Mouse (Mus musculus) liver, embryonic 14.5 days (tissue): ENCODE data around the gene Elk3. TPM values are rescaled to one million over a fixed set of nuclear protein-coding genes. Genes with fewer than 3 reads are reported as not detected.

Experiments
- ATAC-seq: fragments of 200-750 bp; cut with Nextera tagmentation; 2 replicates; pipeline ENCODE4 v1.8.0; 2017; ENCODE audit warnings: moderate number of reproducible peaks, mild to moderate bottlenecking, moderate library complexity; ENCODE audit not compliant: insufficient read depth
- DNase-seq, 3 experiments: peaks; one replicate each; pipeline ENCODE4 v3.0.0-alpha.2; 2012 to 2013; ENCODE audit warnings: low read depth in 3 of 3, low spot score in 3 of 3
- H3K27ac ChIP-seq: fragments of 300-500 bp; sonication (generic); 2 replicates; pipeline ENCODE4 v1.5.1; 2014; ENCODE audit warnings: moderate library complexity, mild to moderate bottlenecking, control low read depth, inconsistent platforms
- H3K27me3 ChIP-seq: fragments of 300-500 bp; sonication (generic); 2 replicates; pipeline ENCODE4 v1.6.1; 2014; ENCODE audit warnings: mild to moderate bottlenecking, low read length, moderate library complexity; ENCODE audit not compliant: control insufficient read depth, insufficient read depth
- H3K36me3 ChIP-seq: fragments of 300-500 bp; sonication (generic); replicated peaks from 2 replicates; pipeline ENCODE4 v1.6.1; 2014; ENCODE audit warnings: low read depth; ENCODE audit not compliant: control insufficient read depth, insufficient read depth
- H3K4me1 ChIP-seq, 2 experiments: fragments of 200-500 bp in 1 of 2; fragments of 300-500 bp in 1 of 2; sonication (generic) in 1 of 2; replicated peaks; 2 replicates each; pipeline ENCODE4 v1.6.1; 2012 to 2014; ENCODE audit warnings: antibody characterized with exemption in 1 of 2, inconsistent platforms in 1 of 2, low read length in 1 of 2; ENCODE audit not compliant: control insufficient read depth in 2 of 2, insufficient read depth in 2 of 2
- H3K4me2 ChIP-seq: fragments of 300-500 bp; sonication (generic); 2 replicates; pipeline ENCODE4 v1.6.1; 2014; ENCODE audit warnings: low read depth, mild to moderate bottlenecking, control low read depth, moderate library complexity
- H3K4me3 ChIP-seq, 2 experiments: fragments of 200-500 bp in 1 of 2; fragments of 300-500 bp in 1 of 2; sonication (generic) in 1 of 2; 2 replicates each; pipeline ENCODE4 v1.5.1; 2012 to 2014; ENCODE audit warnings: low read depth in 2 of 2, low read length in 2 of 2, mild to moderate bottlenecking in 2 of 2, control low read depth in 1 of 2, inconsistent platforms in 1 of 2, moderate library complexity in 1 of 2; ENCODE audit not compliant: insufficient read depth in 1 of 2
- H3K9ac ChIP-seq: fragments of 300-500 bp; sonication (generic); replicated peaks from 2 replicates; pipeline ENCODE4 v1.6.1; 2014; ENCODE audit warnings: mild to moderate bottlenecking, control low read depth, moderate library complexity
- H3K9me3 ChIP-seq: fragments of 300-500 bp; sonication (generic); 2 replicates; pipeline ENCODE4 v1.6.1; 2016; ENCODE audit warnings: low read length, mixed read lengths; ENCODE audit not compliant: control insufficient read depth
- CTCF ChIP-seq: IDR thresholded peaks from 2 replicates; pipeline ENCODE4 v1.5.1; 2016; ENCODE audit warnings: antibody characterized with exemption, low read depth, control low read depth
- EP300 ChIP-seq: IDR thresholded peaks from 2 replicates; pipeline ENCODE4 v1.6.1; 2016; ENCODE audit warnings: antibody characterized with exemption, low read depth
- WGBS: fragments of 180-500 bp; shearing (Covaris S2); extraction: QIAGEN DNeasy Blood & Tissue Kit; methylation state at CpG from one replicate; pipeline ENCODE4 v1.1.7; 2014; ENCODE audit not compliant: insufficient replicate concordance; 5-methylcytosine and 5-hydroxymethylcytosine counted together
- polyA plus RNA-seq, 2 experiments: library from polyadenylated mRNA; depleted of rRNA in 1 of 2; stranded (reverse) in 1 of 2; unstranded in 1 of 2; fragments of >200 nt; fragmentation: Nextera tagmentation in 1 of 2; extraction: Ambion mirVana in 1 of 2; gene quantifications; 2 replicates each; pipeline versions ENCODE4 v1.2.1 to v1.2.3; 2012 to 2014

The Elk3 gene
- polyA plus RNA-seq, 2 experiments, result 4.0 to 4.6 TPM

DNA sequence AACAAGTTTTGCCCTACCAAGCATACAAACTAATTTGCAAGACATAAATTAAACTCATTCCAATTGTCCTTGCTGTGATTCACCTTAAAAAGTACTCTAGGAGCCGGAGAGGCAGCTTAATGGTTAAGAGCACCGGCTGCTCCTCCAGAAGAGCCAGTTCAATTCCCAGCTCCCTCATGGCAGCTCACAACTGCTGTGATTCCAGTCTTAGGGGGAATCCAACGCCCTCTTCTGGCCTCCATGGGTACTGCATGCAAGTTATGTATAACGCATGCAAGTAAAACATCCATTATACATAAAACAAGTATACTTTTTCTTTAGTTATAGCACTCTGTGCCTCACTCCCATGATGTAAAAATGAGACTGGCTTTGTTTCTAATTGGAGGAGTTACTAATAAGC lies 27.7 kb downstream of the Elk3 start:
- no peak overlapping the region for H3K4me2 ChIP-seq
- no peak overlapping the region for H3K9ac ChIP-seq
- 69% methylated on average over 4 of the region's 4 CpGs for WGBS
- DNase-seq (no peak), ATAC-seq (no peak)
- no peak overlapping the region for H3K4me3 ChIP-seq
- no peaks in the 10 kb centered on the region for H3K27me3 ChIP-seq
- no peaks in the 10 kb centered on the region for H3K36me3 ChIP-seq
- H3K9me3 ChIP-seq, result no peaks in the 10 kb centered on the region
- no peak for TF ChIP-seq EP300
- TF ChIP-seq CTCF, result peak; percentile 68
- no peak overlapping the region for H3K27ac ChIP-seq
- no peaks in the 10 kb centered on the region for H3K4me1 ChIP-seq

DNA sequence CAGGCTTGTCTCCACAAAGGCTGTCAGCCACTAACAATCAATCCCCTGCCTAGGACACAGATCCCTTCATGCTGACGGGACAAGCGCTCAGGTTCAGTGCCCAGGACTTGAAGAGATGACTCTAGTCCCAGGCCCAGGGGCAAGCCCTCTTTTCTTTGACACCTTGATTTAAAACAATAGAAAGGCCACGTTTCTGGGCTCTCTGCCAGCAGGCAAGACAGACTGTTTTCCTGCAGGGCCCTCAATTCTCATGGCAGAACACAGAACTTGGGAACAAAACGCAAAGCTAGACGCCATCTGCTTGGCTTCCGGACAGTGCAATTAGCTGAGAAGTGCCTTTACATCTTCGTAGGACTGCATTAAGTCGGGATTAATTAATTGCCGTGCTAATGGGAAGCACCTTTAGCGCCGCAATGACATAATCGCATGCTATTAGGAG lies 28.4 kb downstream of the Elk3 start:
- H3K4me2 ChIP-seq, result no peak overlapping the region
- H3K36me3 ChIP-seq, result no peaks in the 10 kb centered on the region
- no peak overlapping the region for H3K9ac ChIP-seq
- no peak overlapping the region for H3K27ac ChIP-seq
- no peaks in the 10 kb centered on the region for H3K9me3 ChIP-seq
- no peaks in the 10 kb centered on the region for H3K4me1 ChIP-seq
- WGBS, result 75% methylated on average over 12 of the region's 12 CpGs
- no peak for DNase-seq
- no peaks in the 10 kb centered on the region for H3K27me3 ChIP-seq
- ATAC-seq, result no peak
- TF ChIP-seq EP300 (no peak), CTCF (no peak)
- no peak overlapping the region for H3K4me3 ChIP-seq

DNA sequence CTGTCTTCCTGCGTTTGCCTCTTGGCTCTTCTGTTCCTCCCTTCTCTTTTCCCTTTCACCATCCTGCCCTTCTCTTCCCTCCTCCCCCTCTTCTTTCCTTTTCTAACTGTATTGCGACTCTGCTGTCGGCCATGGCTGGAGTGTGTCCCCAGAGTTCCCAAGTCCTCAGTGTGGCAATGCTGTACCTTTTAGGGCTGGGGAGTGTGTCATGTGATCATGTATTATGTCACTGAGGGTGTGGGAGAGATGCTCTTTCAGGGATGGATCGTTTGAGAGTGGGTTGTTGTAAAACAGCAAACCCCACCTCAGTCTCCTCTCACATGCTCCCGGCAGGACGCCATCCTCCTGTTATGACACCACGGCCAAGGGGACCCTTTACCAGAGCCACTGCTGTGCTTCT lies 29.8 kb downstream of the Elk3 start:
- Histone ChIP-seq H3K9ac (no peak overlapping the region), H3K9me3 (no peaks in the 10 kb centered on the region), H3K36me3 (no peaks in the 10 kb centered on the region), H3K4me2 (no peak overlapping the region), H3K27me3 (no peaks in the 10 kb centered on the region), H3K4me3 (no peak overlapping the region), H3K4me1 (0 out of 4 replicates have a peak, but pooled peaks cover 0 to 3% of the 10 kb centered on the region in 2 experiments), H3K27ac (no peak overlapping the region)
- WGBS, result 78% methylated on average over 7 of the region's 7 CpGs
- no peak for TF ChIP-seq EP300
- no peak for TF ChIP-seq CTCF
- DNase-seq (no peak), ATAC-seq (no peak)

DNA sequence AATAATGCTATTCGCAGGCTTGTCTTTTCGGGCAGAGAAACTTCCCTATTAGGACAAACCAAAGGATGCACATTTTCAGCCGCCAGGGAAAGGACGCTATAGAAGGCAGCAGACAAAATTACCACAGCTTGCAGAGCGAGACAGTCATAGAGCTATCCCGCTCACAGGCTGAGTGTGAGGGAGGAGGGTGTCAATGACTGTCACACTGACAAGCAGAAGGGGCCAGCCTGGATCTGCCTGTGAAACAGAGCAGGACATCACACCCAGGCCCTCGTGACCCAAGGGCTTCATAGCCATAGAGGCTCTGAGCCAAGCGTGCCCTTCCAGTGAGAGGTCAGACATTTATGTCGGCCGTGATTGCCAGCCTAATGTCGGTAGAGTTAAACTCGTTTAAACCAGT lies 30.3 kb downstream of the Elk3 start:
- Histone ChIP-seq H3K27ac (no peak overlapping the region), H3K27me3 (no peaks in the 10 kb centered on the region), H3K4me1 (0 out of 4 replicates have a peak, but pooled peaks cover 0 to 3% of the 10 kb centered on the region in 2 experiments), H3K4me2 (no peak overlapping the region), H3K36me3 (no peaks in the 10 kb centered on the region), H3K4me3 (no peak overlapping the region), H3K9me3 (no peaks in the 10 kb centered on the region), H3K9ac (no peak overlapping the region)
- TF ChIP-seq EP300 (no peak), CTCF (no peak)
- DNase-seq (no peak), ATAC-seq (no peak)
- WGBS, result 72% methylated on average over 12 of the region's 12 CpGs

DNA sequence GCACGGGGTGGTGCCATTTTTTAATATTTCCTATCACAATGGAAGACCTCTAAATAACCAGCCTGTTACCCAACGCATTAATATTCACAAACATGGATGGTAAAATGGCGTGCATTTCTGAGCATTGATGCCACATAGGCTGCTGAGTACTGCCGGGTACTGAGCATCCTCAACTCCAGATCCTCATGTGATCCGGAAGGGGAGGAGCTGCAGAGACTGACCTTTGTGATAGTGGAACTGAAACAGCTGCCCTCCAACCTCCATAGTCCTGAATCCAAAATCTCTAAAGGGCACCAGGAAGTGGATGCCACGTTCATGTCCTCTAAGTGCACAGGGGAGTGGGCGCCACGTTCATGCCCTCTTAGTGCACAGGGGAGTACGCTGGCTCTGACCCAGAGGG lies 31.9 kb downstream of the Elk3 start:
- TF ChIP-seq CTCF (no peak), EP300 (no peak)
- Histone ChIP-seq H3K9ac (no peak overlapping the region), H3K4me1 (0 out of 4 replicates have a peak, but pooled peaks cover 0 to 3% of the 10 kb centered on the region in 2 experiments), H3K4me3 (no peak overlapping the region), H3K4me2 (no peak overlapping the region), H3K9me3 (no peaks in the 10 kb centered on the region), H3K27ac (no peak overlapping the region), H3K36me3 (no peaks in the 10 kb centered on the region), H3K27me3 (no peaks in the 10 kb centered on the region)
- no peak for ATAC-seq
- no peak for DNase-seq
- 70% methylated on average over 9 of the region's 9 CpGs for WGBS
